ENCODE assay signal across 9 mouse cellular contexts in genomic region chr10:5176371-5176770, GRCm38 (mm10).
"Had no signal": no experiment of that assay in that cellular context is flagged by ENCODE, and none has a peak within 500 bp of the region (broad histone marks: within the 10 kb centered on the region; RNA-seq: fewer than 3 reads in every experiment).

No protein-coding gene starts in this region.

- DNase-seq: kidney, postnatal 14 days; left cerebral cortex, postnatal 4 days; lung, postnatal 14 days; right cerebral cortex, postnatal 14 days; thymus, postnatal 4 days had no signal

- H3K36me3 ChIP-seq: lung, embryonic 15.5 days had no signal

- H3K27me3 ChIP-seq: limb, embryonic 13.5 days; lung, embryonic 15.5 days; midbrain, embryonic 13.5 days had no signal

- H3K9me3 ChIP-seq: limb, embryonic 13.5 days; lung, embryonic 15.5 days; midbrain, embryonic 13.5 days had no signal

- H3K9ac ChIP-seq: limb, embryonic 13.5 days; lung, embryonic 15.5 days; midbrain, embryonic 13.5 days had no signal

- H3K4me1 ChIP-seq: lung, embryonic 15.5 days; midbrain, embryonic 13.5 days had no signal

- H3K4me2 ChIP-seq: limb, embryonic 13.5 days; liver, embryonic 11.5 days; lung, embryonic 15.5 days; midbrain, embryonic 13.5 days had no signal

- H3K27ac ChIP-seq: limb, embryonic 13.5 days; lung, embryonic 15.5 days; midbrain, embryonic 13.5 days had no signal

- H3K4me3 ChIP-seq: limb, embryonic 13.5 days; lung, embryonic 15.5 days; midbrain, embryonic 13.5 days had no signal

- ATAC-seq: midbrain, embryonic 13.5 days had no signal
